Mouse (Mus musculus) limb, embryonic 11.5 days (tissue): ENCODE data around the gene Pak1. TPM values are rescaled to one million over a fixed set of nuclear protein-coding genes. Genes with fewer than 3 reads are reported as not detected.

ENCODE experiments used
- polyA plus RNA-seq: library from polyadenylated mRNA; unstranded; fragments of >200 nt; fragmentation: Nextera tagmentation; extraction: Ambion mirVana; gene quantifications from 2 replicates; pipeline ENCODE4 v1.2.1, GENCODE M21; 2014

Pak1 gene
- polyA plus RNA-seq, 1 experiment from 2014 or later, result 33.2 TPM

Other genes starting within 250 kb of the Pak1 start
- gene Aamdc, start 209.0 kb upstream of the Pak1 start, polyA plus RNA-seq, result 43.4 and 43.5 TPM in 2 replicates
- 29.2 and 29.7 TPM in 2 replicates for gene Rsf1, start 208.7 kb upstream of the Pak1 start, polyA plus RNA-seq
- gene Clns1a, start 91.9 kb upstream of the Pak1 start, polyA plus RNA-seq, result 282 and 286 TPM in 2 replicates
- 2.7 and 2.8 TPM in 2 replicates for gene Aqp11, start 50.3 kb upstream of the Pak1 start, polyA plus RNA-seq
- gene Gdpd4, start 131.4 kb downstream of the Pak1 start, polyA plus RNA-seq, result not detected in 2 replicates